In genomic region chr11:102964547-102965091, GRCm38 (mm10) we compare ENCODE assay signal across 13 mouse cellular contexts. TPM values are rescaled to one million over a fixed set of nuclear protein-coding genes. Genes with fewer than 3 reads are reported as not detected.
A peak's percentile ranks its signal among the peaks of the same experiment; 100 is the strongest.
DNase-seq lines count a peak whose midpoint lies in the region; ATAC-seq and TF ChIP-seq lines count a peak whose summit lies in the region.
"Had no signal": no experiment of that assay in that cellular context is flagged by ENCODE, and none has a peak within 500 bp of the region (broad histone marks: within the 10 kb centered on the region; RNA-seq: fewer than 3 reads in every experiment).

No protein-coding gene starts in this region.

- H3K36me3 ChIP-seq in hindbrain, embryonic 14.5 days (replicated peaks; ENCODE audit: control insufficient read depth, insufficient read depth), result no peaks in the 10 kb centered on the region
- H3K36me3 ChIP-seq in lung, postnatal 0 days (ENCODE audit: insufficient read depth, low read length), result no peaks in the 10 kb centered on the region

- peak; percentile 34; the same call in 1 of the 2 replicates for ATAC-seq in hindbrain, embryonic 14.5 days (ENCODE audit: low FRiP score)
- ATAC-seq in lung, postnatal 0 days, result peak; percentile 95
- no peak for ATAC-seq in megakaryocyte-erythroid progenitor cell, adult 5-6 weeks (replicated peaks; ENCODE audit: low FRiP score, low TSS enrichment, poor library complexity, severe bottlenecking)

- H3K4me2 ChIP-seq in hindbrain, embryonic 14.5 days (replicated peaks), result no peak overlapping the region; the same call in 1 of the 2 replicates
- H3K4me2 ChIP-seq in lung, postnatal 0 days (replicated peaks; ENCODE audit: low read depth, low read length), result no peak overlapping the region

- TF ChIP-seq EP300 in lung, postnatal 0 days (IDR thresholded peaks at IDR 0.05), result 0 out of 2 replicates have a peak, but pooled peaks have one; percentile 27

- H3K27ac ChIP-seq in hindbrain, embryonic 14.5 days, result peak overlapping the region; percentile 86; the same call in 1 of the 2 replicates
- peak overlapping the region; percentile 68; the same call in 1 of the 2 replicates for H3K27ac ChIP-seq in lung, postnatal 0 days (ENCODE audit: low read length)
- H3K27ac ChIP-seq: left cerebral cortex, adult 2 months; liver, embryonic 14.5 days had no signal

- no peaks in the 10 kb centered on the region for H3K9me3 ChIP-seq in hindbrain, embryonic 14.5 days (ENCODE audit: control insufficient read depth, low read length)
- H3K9me3 ChIP-seq in lung, postnatal 0 days (ENCODE audit: low read length), result no peaks in the 10 kb centered on the region

- TF ChIP-seq CTCF in lung, postnatal 0 days (IDR thresholded peaks at IDR 0.05), result no peak

- peaks cover 7% of the 10 kb centered on the region for H3K27me3 ChIP-seq in hindbrain, embryonic 14.5 days (ENCODE audit: control insufficient read depth, insufficient read depth, low read length)
- 0 out of 2 replicates have a peak, but pooled peaks cover 5% of the 10 kb centered on the region for H3K27me3 ChIP-seq in lung, postnatal 0 days (replicated peaks; ENCODE audit: insufficient read depth, low read length)

- 62% methylated on average over 16 of the region's 16 CpGs for WGBS in hindbrain, embryonic 14.5 days
- 52% methylated on average over 16 of the region's 16 CpGs for WGBS in lung, postnatal 0 days

- H3K4me3 ChIP-seq in hindbrain, embryonic 14.5 days (replicated peaks; ENCODE audit: low read length), result no peak overlapping the region
- no peak overlapping the region for H3K4me3 ChIP-seq in lung, postnatal 0 days (ENCODE audit: low read depth, low read length)
- H3K4me3 ChIP-seq: left cerebral cortex, adult 2 months had no signal

- H3K9ac ChIP-seq in hindbrain, embryonic 14.5 days, result no peak overlapping the region
- no peak overlapping the region for H3K9ac ChIP-seq in lung, postnatal 0 days (replicated peaks; ENCODE audit: low read depth)
- H3K9ac ChIP-seq: liver, embryonic 14.5 days had no signal

- DNase-seq in kidney, adult 9 months, result peak; percentile 14
- DNase-seq in kidney, postnatal 25 days, result no peak
- DNase-seq in brain, adult 2 months (ENCODE audit: low read depth, low spot score), result peak; percentile 45
- DNase-seq in hindbrain, embryonic 14.5 days (ENCODE audit: low spot score), result no peak
- peak; percentile 68 for DNase-seq in lung, postnatal 0 days (ENCODE audit: low spot score)
- no peak for DNase-seq in c-Kit-positive CD71-positive TER-119-positive erythroid progenitor cells, embryonic 14.5 days (ENCODE audit: low spot score)
- DNase-seq in MN1 (ENCODE audit: low spot score), result no peak
- DNase-seq: gastrocnemius, postnatal 36 days; spleen, adult 18-20 months had no signal

- peaks cover 21% of the 10 kb centered on the region for H3K4me1 ChIP-seq in hindbrain, embryonic 14.5 days (replicated peaks; ENCODE audit: control insufficient read depth, insufficient read depth, low read length)
- peaks cover 4% of the 10 kb centered on the region; the same call in 1 of the 2 replicates for H3K4me1 ChIP-seq in lung, postnatal 0 days (ENCODE audit: insufficient read depth, low read depth, low read length)

RNA-seq across cellular contexts. Expression of gene C1ql1, which starts 18.1 kb away (rescaled TPM):
- polyA plus RNA-seq in hindbrain, embryonic 14.5 days (2014; fragmentation: Nextera tagmentation; extraction: Ambion mirVana), result 12.0 and 14.6 TPM in 2 replicates
- 0.30 and 0.31 TPM in 2 replicates for polyA plus RNA-seq in lung, postnatal 0 days (2015; fragmentation: Nextera tagmentation; extraction: Ambion mirVana)
- total RNA-seq in megakaryocyte-erythroid progenitor cell, adult 5-6 weeks (2014; fragmentation: Nextera tagmentation), result not detected in 2 replicates
- not detected in 2 replicates for total RNA-seq in megakaryocyte-erythroid progenitor cell, adult 5-6 weeks (2017)
- polyA plus RNA-seq: heart, postnatal 0 days had no signal

RNA-seq across cellular contexts. Expression of gene Kif18b, which starts 39.7 kb away (rescaled TPM):
- 0.79 and 1.5 TPM in 2 replicates for polyA plus RNA-seq in hindbrain, embryonic 14.5 days (2014; fragmentation: Nextera tagmentation; extraction: Ambion mirVana)
- polyA plus RNA-seq in lung, postnatal 0 days (2015; fragmentation: Nextera tagmentation; extraction: Ambion mirVana), result 0.33 and 0.36 TPM in 2 replicates
- total RNA-seq in megakaryocyte-erythroid progenitor cell, adult 5-6 weeks (2014; fragmentation: Nextera tagmentation), result 26.7 and 29.3 TPM in 2 replicates
- 11.4 and 14.5 TPM in 2 replicates for total RNA-seq in megakaryocyte-erythroid progenitor cell, adult 5-6 weeks (2017)
- total RNA-seq: left cerebral cortex, adult 2 months had no signal

Comparison
In these comparisons a context has a peak if more than half of its experiments do, and no peak if none do; other contexts are left out.
1. DNase-seq: peak in kidney, adult 9 months (single experiment), brain, adult 2 months (single experiment) and lung, postnatal 0 days (single experiment); none in kidney, postnatal 25 days (0 of 2), hindbrain, embryonic 14.5 days (single experiment), c-Kit-positive CD71-positive TER-119-positive erythroid progenitor cells, embryonic 14.5 days (single experiment) and MN1 (single experiment).